Mouse (Mus musculus) forelimb bud, embryonic 11.5 days (tissue): ENCODE measurements around the gene Dvl3.

Experiments used
- DNase-seq: peaks from one replicate; pipeline ENCODE4 v3.0.0-alpha.2; 2012; ENCODE audit warnings: low read depth, low spot score

Dvl3 gene

DNA sequence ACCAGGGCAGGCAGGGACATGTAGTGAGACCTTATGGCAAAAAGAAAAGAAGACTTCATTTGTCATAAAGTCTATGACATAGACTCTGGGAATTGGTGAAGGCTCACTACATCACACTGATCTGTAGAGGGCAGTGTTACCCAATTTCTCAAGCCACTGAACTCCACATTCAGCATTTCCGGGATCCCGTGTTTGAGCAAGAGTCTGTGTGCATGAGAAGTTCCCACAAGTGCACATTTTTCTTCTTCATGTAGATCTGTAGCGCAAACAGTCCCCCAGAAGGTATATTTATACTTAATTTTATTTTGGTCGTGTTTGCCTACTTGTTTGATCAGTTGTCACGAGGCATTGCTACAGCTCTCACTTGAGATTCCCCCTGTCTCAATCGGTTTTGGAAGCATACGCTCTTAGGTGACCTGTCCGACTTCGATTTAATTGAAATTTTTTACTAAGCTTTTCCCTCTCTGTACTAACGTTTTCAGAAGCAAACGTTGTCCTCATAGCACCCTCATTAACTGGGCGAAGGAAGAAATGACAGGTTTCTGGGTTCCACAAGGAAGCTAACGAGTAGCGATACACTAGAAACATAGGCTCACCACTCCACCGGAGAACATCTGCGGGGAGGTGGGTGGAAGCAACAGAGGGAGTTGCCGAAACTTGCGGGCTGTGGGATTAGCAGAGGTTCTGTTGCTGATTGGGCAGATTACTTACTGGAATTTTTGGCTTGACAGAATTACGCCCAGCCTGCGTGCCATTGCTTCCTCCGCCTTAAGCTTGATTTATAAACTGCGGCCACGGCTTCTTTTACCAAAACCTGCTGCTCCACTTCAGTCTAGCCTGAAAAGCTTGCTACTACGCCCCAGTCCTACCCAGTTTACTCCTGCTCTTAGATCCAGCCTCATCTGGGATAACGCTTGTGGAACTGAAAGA, 19.8 kb upstream of the Dvl3 start:
- peak; percentile 67 for DNase-seq

DNA sequence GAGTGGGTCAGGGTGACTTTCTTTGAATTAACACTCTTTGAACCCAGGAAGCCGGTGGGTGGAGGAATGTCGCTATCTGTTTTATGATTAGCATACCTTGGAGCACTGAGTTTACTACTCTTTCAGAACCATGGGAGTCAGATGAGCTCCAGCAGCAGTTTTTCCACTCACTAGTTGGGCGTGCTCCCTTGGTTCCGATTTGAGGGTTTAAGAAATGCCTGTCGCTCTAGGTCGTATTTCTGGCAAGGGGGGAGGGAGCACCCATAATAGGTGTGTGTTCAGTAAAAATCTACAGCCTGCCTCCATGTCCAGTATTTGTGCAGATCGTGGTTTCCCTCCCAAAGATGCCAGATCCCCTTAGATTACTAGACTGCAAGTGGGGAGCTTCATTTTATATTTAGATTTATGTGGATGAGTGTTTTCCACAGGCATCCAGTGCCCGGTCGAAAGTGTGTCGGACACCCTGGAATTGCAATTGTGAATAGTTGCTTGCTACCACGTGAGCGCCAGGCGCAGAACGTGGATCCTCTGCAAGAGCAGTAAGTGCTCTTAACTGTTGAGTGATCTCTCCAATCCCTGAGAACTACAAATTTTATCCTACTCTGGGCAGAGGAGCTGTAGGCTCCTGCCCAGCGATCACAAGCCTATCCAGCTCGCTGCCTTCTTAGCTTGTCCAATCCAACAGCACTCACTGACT, 18.7 kb upstream of the Dvl3 start:
- no peak for DNase-seq

DNA sequence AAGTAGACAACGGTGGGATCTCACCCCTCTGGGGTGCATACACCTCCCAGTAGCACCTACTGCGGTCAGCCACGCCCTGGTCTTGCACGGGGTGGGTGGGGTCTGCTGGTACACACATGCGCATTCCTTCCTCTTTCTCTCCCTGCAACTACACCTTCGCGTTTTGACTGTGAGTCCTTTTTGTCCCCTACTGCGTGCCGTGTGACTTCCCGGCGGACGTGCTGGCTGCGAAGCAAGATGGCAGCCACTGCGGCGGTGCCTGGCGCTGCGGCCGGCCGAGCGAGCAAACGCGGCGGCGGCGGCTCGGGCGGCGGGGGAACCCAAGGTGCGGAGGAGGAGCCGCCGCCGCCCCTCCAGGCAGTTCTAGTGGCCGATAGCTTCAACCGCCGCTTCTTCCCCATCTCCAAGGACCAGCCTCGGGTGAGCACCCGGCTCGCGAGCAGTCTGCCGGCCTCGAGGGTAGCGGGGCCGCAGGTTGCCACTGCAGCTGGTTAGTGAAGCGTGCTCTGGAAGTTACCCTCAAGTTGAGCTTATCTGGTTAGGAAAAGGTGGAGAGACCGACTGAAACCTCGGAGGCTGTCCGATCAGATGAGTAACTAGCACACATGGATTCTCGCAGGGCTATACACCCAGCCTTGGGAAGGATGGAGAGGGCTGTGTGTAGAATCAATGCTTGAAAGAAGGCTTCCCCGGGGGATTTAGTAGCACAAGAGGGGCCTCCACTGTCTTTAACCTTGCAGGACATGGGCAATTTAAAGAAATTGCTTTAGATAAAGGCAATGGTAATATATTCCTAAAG, 17.9 kb upstream of the Dvl3 start, which contains the start of gene Eif2b5:
Eif2b5 (plus strand) TSS at position 141 of the 799 bp plus-strand sequence.
- DNase-seq, result peak; percentile 93

DNA sequence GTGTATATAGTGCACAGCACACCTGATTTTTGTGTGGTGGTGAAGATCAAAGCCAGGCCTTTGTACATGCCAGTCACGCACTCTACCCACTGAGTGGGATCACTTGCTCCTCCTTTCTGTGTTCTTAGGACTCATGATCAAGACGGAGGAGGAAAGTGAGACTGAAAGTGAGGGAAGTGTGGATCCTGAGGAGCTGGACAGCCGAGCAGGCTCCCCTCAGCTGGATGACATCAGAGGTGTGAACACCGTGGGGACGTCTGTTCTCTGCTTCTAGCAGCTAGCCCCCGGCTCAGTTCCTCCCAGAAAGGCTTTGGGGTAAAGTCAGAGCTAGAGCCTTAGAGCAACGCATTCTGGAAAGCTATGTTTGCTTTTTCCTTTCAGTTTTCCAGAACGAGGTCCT, 10.8 kb upstream of the Dvl3 start:
- DNase-seq, result no peak

DNA sequence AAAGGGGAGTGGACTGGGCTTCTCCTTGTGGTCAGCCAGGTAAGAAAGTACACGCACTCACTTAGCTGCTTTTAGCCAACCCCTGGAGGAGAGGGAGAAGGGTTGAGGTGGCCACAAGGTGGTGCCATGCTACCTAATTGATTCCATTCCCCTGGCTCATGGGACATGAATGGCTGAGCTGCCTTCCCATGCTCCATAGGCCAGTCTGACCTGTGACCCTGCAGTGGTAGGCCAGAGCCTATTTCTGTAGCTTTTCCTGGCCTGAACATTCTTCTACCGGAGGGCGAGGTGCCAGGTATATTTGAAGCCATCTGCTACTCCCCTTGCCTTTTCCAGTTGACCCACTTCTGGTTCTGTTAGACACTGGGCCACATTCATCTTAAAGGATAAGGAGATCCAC, 7.4 kb upstream of the Dvl3 start:
- DNase-seq, result peak; percentile 41

DNA sequence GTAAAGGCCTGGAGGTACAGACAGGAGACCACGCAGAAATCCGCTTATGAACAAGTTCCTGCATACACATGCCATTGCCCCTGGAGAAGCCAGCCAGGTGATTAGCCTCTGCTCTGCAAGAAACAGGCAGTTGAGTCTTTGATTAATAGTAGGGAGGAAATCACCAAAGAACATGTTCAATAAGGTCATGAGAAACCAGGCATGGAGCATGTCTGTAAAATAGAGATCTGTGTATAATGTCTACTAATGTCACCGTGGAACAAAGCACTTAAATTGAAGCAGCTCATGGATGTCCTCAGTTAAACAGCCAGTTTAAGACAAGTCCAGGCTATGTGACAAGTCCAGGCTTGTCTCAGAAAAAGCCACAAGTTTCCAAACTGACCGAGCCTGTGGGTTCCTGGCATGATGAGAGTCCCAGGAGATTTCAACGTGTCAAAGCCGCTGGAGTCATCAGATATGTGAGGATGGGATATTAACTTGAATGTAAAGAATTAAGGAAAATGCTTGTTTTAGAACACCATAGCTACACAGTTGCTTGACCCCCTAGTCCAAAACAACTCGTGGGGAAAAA, 5.4 kb upstream of the Dvl3 start:
- DNase-seq, result no peak

DNA sequence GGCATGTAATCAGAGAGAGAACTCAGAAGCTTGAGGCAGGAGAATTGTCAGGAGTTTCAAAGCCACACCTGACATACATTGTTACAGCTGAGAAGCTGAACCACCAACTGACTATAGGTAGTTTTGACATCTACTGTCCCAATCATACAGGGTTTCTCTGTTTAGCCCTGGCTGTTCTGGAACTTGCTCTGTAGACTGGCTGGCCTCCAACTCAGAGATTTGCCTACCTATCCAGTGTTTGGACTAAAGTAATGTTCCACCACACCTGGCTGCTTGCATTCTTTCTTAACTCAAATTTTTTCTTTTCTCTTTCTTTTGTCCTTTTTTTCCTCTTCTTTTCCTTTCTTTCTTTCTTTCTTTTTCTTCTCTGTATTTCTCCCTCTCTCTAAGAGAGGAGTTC, 750 bp upstream of the Dvl3 start:
- no peak for DNase-seq

DNA sequence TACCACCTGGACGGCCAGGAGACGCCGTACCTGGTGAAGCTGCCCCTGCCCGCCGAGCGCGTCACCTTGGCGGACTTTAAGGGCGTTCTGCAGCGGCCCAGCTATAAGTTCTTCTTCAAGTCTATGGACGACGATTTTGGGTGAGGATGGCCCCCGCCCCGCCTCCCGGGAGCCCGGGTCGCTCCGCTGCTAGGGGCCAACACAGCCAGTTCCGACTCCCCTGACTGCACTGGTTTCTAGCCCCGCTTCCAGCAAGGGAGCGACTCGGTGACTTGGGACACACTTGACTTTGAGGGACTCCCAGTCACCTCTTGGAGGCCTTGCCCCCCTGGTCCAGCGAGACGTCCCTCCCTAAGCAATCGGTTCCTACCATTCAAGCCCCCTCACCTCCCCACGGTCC, 434 bp downstream of the Dvl3 start:
- no peak for DNase-seq

DNA sequence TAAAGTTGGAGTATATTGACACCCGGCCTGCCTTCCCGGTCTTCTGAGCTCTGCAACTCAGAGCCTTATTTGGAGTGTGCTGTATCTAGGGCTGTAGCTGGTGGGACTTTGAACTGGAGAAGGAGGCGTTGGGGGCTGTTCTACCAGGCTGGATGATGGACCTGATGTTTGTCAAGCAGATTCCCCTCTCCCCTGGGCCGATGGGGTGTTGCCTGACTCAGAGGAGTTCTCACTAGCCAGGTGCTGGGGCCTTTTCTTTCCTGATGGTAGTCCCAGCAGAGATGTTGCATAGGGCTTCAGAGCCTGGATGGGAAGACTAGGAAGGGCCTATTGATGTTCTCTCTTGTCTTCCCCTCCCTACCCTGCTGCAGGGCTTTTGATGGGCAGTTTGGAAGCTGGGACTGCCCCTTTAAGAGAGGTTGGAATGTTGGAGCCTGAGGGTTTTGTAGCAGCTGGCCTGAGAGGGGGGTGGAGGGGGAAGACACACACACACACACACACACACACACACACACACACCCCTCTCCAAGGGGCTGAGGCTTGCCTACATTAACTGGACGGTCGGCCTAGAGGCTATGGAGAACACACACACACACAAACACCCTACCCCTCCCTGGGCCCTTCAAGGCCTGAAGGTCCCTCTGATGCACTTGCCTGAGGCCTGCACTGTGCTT, 1.1 kb downstream of the Dvl3 start:
- peak; percentile 49 for DNase-seq

DNA sequence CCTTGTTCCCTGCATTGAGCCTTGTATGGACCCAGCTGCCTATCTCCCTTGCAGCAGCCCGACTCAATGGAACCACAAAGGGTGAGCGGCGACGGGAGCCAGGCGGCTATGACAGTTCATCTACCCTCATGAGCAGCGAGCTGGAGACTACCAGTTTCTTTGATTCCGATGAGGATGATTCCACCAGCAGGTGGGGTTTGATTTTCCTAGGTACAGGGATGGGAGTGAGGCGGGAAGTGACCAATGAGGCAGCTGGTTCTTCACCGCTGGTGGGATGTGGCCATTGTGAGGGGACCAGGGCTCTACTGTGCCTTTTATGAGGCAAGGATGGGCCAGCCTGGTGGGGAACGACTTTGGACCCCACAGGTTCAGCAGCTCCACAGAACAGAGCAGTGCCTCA, 7.1 kb downstream of the Dvl3 start:
- DNase-seq, result no peak

DNA sequence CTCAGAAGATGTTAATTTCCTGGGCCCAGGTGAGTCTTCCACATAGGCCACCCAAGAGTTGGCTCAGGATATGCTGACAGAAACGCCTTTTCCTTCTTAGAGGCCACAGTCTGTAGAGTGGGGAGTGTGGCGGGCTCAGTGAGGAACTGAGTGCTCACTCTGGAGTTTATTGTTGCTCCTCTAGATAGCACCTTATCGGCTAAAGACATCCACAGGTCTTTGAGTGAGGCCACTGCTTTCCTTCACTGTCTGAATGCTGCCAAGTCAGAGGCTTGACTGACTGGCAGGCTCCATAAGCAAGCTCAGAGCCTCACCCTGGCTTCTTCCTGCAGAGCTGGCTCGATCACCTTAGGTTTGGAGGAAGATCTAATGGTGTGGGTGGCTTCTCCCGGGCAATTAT, 12.0 kb downstream of the Dvl3 start:
- no peak for DNase-seq

DNA sequence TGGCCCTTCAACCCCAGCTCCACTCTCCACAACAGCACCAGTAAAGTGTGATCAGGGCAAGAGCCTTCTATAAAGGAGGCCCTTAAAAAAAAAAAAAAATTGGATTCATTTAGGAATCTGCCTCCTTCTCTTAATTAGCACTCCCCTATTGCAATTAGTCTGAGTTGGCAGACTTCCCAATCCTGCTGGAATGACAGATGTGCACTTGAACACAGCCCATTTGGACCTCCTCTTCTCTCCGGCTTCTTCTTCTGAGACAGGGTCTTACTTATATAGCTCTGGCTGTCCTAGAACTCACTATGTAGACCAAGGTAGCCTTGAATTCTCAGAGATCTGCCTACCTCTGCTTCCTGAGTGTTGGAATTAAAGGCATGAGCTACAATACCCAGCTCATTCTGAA, 12.6 kb downstream of the Dvl3 start:
- no peak for DNase-seq

DNA sequence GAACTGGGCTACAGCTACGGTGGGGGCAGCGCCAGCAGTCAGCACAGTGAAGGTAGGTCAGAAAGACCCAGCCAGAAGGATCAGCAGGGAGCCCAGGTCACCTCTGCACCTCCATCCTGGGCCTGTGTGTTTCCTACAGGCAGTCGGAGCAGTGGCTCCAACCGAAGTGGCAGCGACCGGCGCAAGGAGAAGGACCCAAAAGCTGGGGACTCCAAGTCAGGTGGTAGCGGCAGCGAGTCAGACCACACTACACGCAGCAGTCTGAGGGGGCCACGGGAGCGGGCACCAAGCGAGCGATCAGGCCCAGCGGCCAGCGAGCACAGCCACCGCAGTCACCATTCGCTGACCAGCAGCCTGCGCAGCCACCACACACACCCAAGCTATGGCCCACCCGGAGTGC, 14.2 kb downstream of the Dvl3 start:
- no peak for DNase-seq

DNA sequence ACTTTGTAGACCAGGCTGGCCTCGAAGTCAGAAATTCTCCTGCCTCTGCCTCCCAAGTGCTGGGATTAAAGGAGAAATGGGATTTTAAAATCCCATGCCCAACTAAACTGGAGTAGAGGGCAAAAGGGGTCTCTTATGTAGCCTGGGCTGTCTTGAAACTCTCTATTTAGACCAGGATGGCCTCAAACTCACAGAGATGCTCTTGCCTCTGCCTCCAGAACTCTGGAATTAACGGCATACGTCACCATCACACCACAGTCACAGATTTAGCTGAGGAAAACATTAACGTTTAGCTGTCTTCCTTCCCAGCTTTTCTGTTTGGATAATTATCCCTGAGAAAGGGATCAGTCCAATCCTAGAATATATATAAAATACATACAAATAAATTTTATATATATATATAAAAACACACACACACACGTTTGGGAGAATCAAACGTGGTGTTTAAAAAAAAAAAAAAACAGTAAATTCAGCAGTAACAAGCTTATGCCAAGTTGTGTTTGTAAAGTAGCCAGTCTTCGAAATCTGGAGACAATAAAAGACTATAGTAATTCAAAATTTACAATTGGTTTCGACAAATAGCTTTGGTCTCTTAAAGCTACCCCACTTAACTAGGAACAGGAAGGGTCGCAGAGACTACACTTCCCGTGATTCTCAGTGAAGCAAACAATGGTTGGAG, 18.0 kb downstream of the Dvl3 start:
- DNase-seq, result no peak

DNA sequence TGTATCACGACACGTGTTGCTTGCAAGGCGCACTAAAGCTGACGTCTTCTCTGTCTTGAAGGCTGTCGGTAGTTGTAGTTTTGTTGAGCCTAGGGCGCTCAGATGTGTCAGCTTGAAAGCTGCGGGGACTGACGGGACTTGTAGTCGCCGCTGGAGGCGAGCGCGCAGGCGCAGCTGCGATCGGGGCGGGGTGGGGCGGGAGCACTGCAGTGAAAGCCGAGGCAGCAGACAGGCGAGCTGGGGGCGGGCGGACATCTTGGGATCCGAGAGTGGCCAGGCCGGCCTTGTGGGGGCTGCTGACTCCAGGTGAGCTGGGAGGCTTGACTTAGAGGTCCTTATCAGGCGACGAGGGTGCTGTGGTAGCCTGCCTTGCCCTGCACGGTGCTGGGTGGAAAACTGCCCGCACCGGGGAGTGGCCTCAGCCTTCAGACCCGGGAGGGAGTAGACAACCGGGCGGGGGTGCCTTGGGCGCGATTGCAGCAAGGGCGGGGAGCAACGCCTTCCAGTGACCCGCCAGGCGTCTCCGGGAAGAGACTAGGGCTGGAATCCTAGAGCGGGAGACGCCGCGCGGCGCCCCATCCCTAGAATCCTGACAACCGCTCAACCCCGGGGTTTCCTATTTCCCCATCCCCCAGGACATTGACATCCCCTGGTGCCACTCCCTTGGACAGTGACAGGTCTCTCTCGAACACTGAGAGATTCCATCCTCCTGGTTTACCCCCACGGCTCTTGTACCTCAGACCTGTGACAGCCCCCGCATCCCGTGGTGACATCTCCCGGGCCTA, 18.7 kb downstream of the Dvl3 start, which contains the start of gene Ap2m1:
Ap2m1 (plus strand) TSS at position 183 of the 785 bp plus-strand sequence.
- peak; percentile 99 for DNase-seq

DNA sequence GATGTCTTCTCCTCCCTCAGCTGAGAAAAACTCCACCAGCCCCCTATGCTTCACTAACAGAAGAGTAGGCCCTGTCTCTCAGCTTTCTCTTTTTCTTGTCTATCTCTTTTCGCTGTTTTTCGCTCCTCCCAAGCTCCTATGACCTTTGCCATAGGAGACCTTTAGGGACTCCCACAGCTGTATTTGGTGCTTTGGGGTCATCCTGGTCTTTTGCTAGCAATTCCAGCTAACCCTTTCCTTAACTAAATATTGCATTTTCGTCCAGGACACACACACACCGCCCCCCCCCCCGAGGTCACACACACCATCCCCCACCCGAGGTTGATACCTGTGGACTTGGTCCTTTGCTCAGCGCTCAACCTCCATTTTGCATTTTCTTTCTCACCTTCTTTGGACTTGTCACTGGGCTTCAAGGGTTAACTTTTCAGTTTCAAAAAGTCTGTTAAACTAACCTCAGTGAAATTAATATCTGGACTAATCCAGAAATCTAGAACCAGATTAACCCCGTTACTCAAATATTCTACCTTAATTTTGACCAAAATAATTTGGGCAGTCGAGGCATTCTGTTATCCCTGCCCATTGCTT, 19.4 kb downstream of the Dvl3 start:
- DNase-seq, result no peak

DNA sequence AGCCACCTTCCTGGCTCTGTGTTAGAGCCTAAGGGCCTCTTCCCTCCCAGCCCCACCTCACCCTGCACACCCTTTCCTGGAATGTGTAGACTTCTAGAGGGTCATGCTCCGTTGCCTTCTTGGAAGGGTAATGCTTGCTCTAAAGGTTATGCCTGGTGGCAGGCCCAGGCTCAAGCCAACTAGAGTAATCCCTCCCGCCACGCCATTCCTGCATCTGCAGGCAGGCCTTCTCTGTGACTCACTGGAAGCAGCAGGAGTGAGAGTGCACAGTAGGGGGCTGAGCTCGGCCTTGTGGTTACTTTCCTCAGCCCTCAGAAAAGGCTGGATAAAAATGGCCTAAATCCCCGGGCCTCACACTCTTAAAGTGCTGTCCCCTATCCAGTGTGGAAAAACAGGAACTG, 20.3 kb downstream of the Dvl3 start:
- DNase-seq, result no peak

DNA sequence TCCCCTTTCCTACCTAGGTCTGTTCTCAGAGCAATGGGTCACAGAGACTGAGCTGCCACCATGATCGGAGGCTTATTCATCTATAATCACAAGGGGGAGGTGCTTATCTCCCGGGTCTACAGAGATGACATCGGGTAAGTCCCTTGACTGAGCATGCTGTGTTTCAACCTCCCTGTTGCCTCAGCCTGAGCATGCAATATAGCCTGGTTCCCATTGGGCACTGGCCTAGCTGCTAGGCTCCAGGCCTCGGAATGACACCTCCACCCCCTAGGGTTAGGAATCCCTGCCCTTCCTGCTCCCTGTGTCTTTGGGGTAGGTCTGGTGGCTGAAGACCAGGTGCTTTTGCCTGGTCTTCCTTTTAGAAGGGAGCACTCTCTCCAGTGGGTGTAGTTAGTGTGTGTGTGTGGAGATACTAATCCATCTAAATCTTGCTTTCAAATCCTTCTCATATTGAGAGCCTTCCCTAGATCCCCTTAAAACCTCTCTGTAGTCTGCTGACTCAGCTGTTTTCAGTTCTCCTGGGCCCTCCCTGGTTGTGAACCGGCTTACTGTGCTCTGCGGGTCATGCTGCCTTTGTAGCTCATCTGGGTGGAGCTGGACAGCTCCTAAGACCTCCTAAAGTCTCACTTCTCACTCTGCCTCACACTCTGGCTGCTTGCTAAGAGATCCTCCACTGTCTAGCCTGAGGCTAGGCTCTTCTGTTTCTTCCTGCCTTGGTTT, 21.0 kb downstream of the Dvl3 start:
- DNase-seq, result no peak

DNA sequence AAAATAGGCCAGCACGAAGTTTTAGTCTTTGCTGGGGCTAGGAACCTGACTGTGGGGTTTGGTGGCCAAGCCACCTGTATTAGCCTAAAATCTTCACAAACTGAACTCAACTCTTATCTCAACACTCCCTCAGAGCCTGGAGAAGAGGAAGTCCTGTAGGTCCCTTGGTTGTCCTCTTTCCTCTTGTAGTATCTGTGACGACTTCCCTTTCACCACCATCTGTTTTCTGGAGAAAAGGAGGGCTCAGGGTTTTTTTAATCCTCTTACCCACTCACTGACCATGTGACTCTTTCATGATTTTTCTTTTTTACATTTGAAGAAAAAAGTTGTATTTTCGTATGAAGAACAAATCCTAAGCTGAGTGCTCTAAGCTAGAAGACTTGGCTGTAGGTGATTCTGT, 22.9 kb downstream of the Dvl3 start:
- no peak for DNase-seq
